Mouse (Mus musculus): ENCODE measurements around the gene Aagab. TPM values are rescaled to one million over a fixed set of nuclear protein-coding genes. Genes with fewer than 3 reads are reported as not detected.

Aagab gene
- polyA plus RNA-seq, 1 experiment: 18.8 TPM

DNA sequence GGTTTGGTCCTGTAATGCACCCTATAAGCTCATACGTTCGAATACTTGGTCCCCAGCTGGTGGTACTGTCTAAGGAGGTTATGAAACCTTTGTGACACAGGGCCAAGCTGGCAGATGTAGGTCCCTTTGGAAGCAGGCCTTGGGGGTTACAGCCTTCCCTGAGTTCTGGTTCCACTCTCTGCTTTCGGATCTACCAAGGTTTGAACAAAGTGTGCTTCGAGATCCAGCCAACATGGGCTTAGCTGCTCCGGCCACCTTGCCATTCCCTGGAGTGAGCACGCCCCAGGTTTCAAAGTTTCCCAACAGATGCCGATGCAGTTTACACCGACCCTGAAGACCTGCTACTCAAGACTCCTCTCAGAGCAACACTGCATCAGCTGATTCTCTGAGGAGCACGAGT is 56.0 kb downstream of the Aagab start:
- Histone ChIP-seq H3K27me3 (ENCODE audit: control insufficient read depth, insufficient read depth, low read length, poor library complexity, severe bottlenecking) (no peaks in the 10 kb centered on the region), H3K27ac (ENCODE audit: insufficient read depth, low read length) (no peak overlapping the region), H3K36me3 (ENCODE audit: control insufficient read depth, insufficient read depth, low read length, poor library complexity, severe bottlenecking) (no peaks in the 10 kb centered on the region), H3K4me3 (ENCODE audit: low read depth, low read length) (no peak overlapping the region), H3K9ac (ENCODE audit: low read depth, poor library complexity, severe bottlenecking) (no peak overlapping the region), H3K9me3 (replicated peaks; ENCODE audit: control insufficient read depth, insufficient read depth, low read length, poor library complexity, severe bottlenecking) (no peaks in the 10 kb centered on the region), H3K4me1 (ENCODE audit: control insufficient read depth, insufficient read depth, low read length) (no peaks in the 10 kb centered on the region)
- TF ChIP-seq CTCF (IDR thresholded peaks at IDR 0.05; ENCODE audit: low read depth, low read length) (no peak), EP300 (IDR thresholded peaks at IDR 0.05; ENCODE audit: insufficient read depth, low read depth, low read length) (no peak), POLR2A (IDR thresholded peaks at IDR 0.05; ENCODE audit: insufficient read depth, low read length) (no peak)

DNA sequence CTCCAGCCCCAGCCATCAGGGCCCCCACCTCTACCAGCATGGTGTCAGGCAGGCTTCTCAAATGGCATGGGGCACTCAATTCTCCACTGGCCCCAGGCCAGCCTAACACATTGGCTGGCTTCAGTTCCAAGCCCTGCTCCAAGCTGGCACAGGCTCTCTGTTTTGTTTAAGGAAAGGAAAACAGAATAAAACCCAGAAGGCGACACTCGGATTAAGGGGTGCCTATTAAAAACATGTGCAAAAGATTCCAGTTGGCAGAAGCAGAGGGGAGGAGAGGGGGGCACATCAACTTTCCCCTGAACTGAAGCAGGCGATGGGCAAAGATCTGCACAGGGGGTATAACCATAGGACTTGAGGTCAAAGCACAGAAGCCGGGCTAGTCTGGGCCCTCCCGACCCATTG is 56.5 kb downstream of the Aagab start:
- H3K4me3 ChIP-seq (ENCODE audit: low read depth, low read length): no peak overlapping the region
- H3K36me3 ChIP-seq (ENCODE audit: control insufficient read depth, insufficient read depth, low read length, poor library complexity, severe bottlenecking): no peaks in the 10 kb centered on the region
- no peaks in the 10 kb centered on the region for H3K27me3 ChIP-seq (ENCODE audit: control insufficient read depth, insufficient read depth, low read length, poor library complexity, severe bottlenecking)
- no peaks in the 10 kb centered on the region for H3K4me1 ChIP-seq (ENCODE audit: control insufficient read depth, insufficient read depth, low read length)
- no peak overlapping the region for H3K9ac ChIP-seq (ENCODE audit: low read depth, poor library complexity, severe bottlenecking)
- H3K27ac ChIP-seq (ENCODE audit: insufficient read depth, low read length): no peak overlapping the region
- no peak for TF ChIP-seq CTCF (IDR thresholded peaks at IDR 0.05; ENCODE audit: low read depth, low read length)
- TF ChIP-seq POLR2A (IDR thresholded peaks at IDR 0.05; ENCODE audit: insufficient read depth, low read length): no peak
- TF ChIP-seq EP300 (IDR thresholded peaks at IDR 0.05; ENCODE audit: insufficient read depth, low read depth, low read length): no peak
- no peaks in the 10 kb centered on the region for H3K9me3 ChIP-seq (replicated peaks; ENCODE audit: control insufficient read depth, insufficient read depth, low read length, poor library complexity, severe bottlenecking)

DNA sequence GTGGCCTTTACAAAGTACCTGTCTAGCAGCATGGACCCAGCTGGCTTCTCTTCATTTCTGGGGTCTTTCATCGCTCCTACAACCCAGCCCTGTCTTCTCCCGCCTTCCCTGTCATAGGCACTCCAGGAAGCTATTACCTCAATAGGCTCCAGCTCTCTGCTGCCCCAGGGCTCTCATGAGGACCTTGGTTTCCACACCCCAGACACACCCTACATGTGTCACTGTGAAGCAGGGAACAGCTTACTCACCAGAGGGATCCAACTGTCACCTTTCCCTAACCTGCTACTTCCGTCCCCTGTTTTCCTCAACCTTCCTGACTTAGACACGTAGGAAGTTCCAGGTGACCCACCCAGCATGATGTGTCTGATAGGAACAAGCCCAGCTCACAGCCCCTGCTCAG is 57.6 kb downstream of the Aagab start:
- no peaks in the 10 kb centered on the region for H3K4me1 ChIP-seq (ENCODE audit: control insufficient read depth, insufficient read depth, low read length)
- H3K36me3 ChIP-seq (ENCODE audit: control insufficient read depth, insufficient read depth, low read length, poor library complexity, severe bottlenecking): no peaks in the 10 kb centered on the region
- no peak overlapping the region for H3K4me3 ChIP-seq (ENCODE audit: low read depth, low read length)
- no peaks in the 10 kb centered on the region for H3K9me3 ChIP-seq (replicated peaks; ENCODE audit: control insufficient read depth, insufficient read depth, low read length, poor library complexity, severe bottlenecking)
- TF ChIP-seq CTCF (IDR thresholded peaks at IDR 0.05; ENCODE audit: low read depth, low read length) (no peak), EP300 (IDR thresholded peaks at IDR 0.05; ENCODE audit: insufficient read depth, low read depth, low read length) (no peak), POLR2A (IDR thresholded peaks at IDR 0.05; ENCODE audit: insufficient read depth, low read length) (no peak)
- H3K27me3 ChIP-seq (ENCODE audit: control insufficient read depth, insufficient read depth, low read length, poor library complexity, severe bottlenecking): no peaks in the 10 kb centered on the region
- no peak overlapping the region for H3K9ac ChIP-seq (ENCODE audit: low read depth, poor library complexity, severe bottlenecking)
- no peak overlapping the region for H3K27ac ChIP-seq (ENCODE audit: insufficient read depth, low read length)

DNA sequence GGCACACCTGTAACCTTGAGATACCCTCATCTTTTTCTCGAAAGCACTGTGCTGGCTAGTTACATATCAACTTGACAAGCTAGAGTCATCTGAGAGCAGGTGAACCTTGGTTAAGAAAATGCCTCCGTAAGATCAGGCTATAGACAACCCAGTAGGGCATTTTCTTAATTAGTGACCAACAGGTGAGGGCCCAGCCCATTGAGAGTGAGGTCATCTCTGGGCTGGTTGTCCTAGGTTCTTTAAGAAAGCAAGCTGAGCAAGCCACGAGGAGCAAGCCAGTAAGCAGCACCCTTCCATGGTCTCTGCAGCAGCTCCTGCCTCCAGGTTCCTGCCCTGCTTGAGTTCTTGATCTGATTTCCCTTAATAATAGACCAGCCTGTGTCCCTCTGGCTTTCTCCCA is 58.2 kb downstream of the Aagab start:
- no peak overlapping the region for H3K4me3 ChIP-seq (ENCODE audit: low read depth, low read length)
- no peak for TF ChIP-seq CTCF (IDR thresholded peaks at IDR 0.05; ENCODE audit: low read depth, low read length)
- no peak for TF ChIP-seq POLR2A (IDR thresholded peaks at IDR 0.05; ENCODE audit: insufficient read depth, low read length)
- TF ChIP-seq EP300 (IDR thresholded peaks at IDR 0.05; ENCODE audit: insufficient read depth, low read depth, low read length): no peak
- no peak overlapping the region for H3K9ac ChIP-seq (ENCODE audit: low read depth, poor library complexity, severe bottlenecking)
- H3K27ac ChIP-seq (ENCODE audit: insufficient read depth, low read length): no peak overlapping the region
- no peaks in the 10 kb centered on the region for H3K27me3 ChIP-seq (ENCODE audit: control insufficient read depth, insufficient read depth, low read length, poor library complexity, severe bottlenecking)
- no peaks in the 10 kb centered on the region for H3K36me3 ChIP-seq (ENCODE audit: control insufficient read depth, insufficient read depth, low read length, poor library complexity, severe bottlenecking)
- H3K4me1 ChIP-seq (ENCODE audit: control insufficient read depth, insufficient read depth, low read length): no peaks in the 10 kb centered on the region
- no peaks in the 10 kb centered on the region for H3K9me3 ChIP-seq (replicated peaks; ENCODE audit: control insufficient read depth, insufficient read depth, low read length, poor library complexity, severe bottlenecking)

DNA sequence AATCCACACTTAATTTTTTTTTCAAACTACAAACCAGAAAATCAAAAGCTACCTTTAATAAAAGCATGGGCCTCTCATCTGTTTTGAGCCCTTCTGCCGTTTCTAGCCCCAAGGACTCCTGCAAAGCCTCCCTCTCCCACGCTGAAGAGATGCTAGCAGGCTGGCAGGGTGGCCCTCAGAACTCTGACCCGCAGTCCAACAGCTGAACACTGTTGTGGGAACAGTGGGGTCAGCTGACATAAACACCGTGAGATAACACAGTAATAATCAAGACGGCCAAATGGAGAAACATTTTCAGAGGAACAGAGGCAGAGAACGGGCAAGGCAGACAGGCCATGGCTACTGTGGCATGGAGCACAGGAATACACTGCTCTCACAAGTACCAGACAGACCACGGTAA is 60.3 kb downstream of the Aagab start:
- Histone ChIP-seq H3K9ac (ENCODE audit: low read depth, poor library complexity, severe bottlenecking) (no peak overlapping the region), H3K36me3 (ENCODE audit: control insufficient read depth, insufficient read depth, low read length, poor library complexity, severe bottlenecking) (no peaks in the 10 kb centered on the region), H3K9me3 (replicated peaks; ENCODE audit: control insufficient read depth, insufficient read depth, low read length, poor library complexity, severe bottlenecking) (no peaks in the 10 kb centered on the region), H3K4me1 (ENCODE audit: control insufficient read depth, insufficient read depth, low read length) (no peaks in the 10 kb centered on the region), H3K27me3 (ENCODE audit: control insufficient read depth, insufficient read depth, low read length, poor library complexity, severe bottlenecking) (no peaks in the 10 kb centered on the region), H3K27ac (ENCODE audit: insufficient read depth, low read length) (no peak overlapping the region), H3K4me3 (ENCODE audit: low read depth, low read length) (no peak overlapping the region)
- TF ChIP-seq EP300 (IDR thresholded peaks at IDR 0.05; ENCODE audit: insufficient read depth, low read depth, low read length): no peak
- TF ChIP-seq CTCF (IDR thresholded peaks at IDR 0.05; ENCODE audit: low read depth, low read length): no peak
- TF ChIP-seq POLR2A (IDR thresholded peaks at IDR 0.05; ENCODE audit: insufficient read depth, low read length): no peak

DNA sequence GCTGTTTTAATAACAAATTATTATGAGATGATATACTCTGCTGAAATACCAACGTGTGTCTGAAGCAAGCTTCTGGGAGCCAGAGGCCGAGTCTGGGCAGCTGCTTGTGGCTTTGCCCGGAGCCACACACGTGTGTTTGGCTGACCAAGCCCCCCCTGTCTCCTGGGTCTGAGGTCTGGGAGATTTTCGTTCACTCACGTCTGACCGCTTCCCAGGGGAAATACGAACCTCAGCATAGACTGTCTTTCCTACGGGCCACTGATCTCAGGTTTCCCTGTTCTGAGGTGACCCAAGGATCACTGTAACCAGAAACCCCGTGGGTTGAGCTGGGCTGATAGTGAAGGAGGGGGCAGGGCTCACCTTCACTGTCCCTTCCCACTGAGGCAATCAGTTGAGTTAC is 60.8 kb downstream of the Aagab start:
- H3K27me3 ChIP-seq (ENCODE audit: control insufficient read depth, insufficient read depth, low read length, poor library complexity, severe bottlenecking): no peaks in the 10 kb centered on the region

More for the DNA sequence above, 60.8 kb downstream of the Aagab start:
- no peak overlapping the region for H3K4me3 ChIP-seq (ENCODE audit: low read depth, low read length)
- no peaks in the 10 kb centered on the region for H3K36me3 ChIP-seq (ENCODE audit: control insufficient read depth, insufficient read depth, low read length, poor library complexity, severe bottlenecking)
- no peaks in the 10 kb centered on the region for H3K9me3 ChIP-seq (replicated peaks; ENCODE audit: control insufficient read depth, insufficient read depth, low read length, poor library complexity, severe bottlenecking)
- no peak overlapping the region for H3K27ac ChIP-seq (ENCODE audit: insufficient read depth, low read length)
- H3K9ac ChIP-seq (ENCODE audit: low read depth, poor library complexity, severe bottlenecking): no peak overlapping the region
- no peak for TF ChIP-seq CTCF (IDR thresholded peaks at IDR 0.05; ENCODE audit: low read depth, low read length)
- TF ChIP-seq EP300 (IDR thresholded peaks at IDR 0.05; ENCODE audit: insufficient read depth, low read depth, low read length): no peak
- no peak for TF ChIP-seq POLR2A (IDR thresholded peaks at IDR 0.05; ENCODE audit: insufficient read depth, low read length)
- no peaks in the 10 kb centered on the region for H3K4me1 ChIP-seq (ENCODE audit: control insufficient read depth, insufficient read depth, low read length)
